Mouse (Mus musculus) C3H10T1/2 (cell line): Measurements from ENCODE around the gene Wnt6. TPM values are rescaled to one million over a fixed set of nuclear protein-coding genes. Genes with fewer than 3 reads are reported as not detected.

Experiments used
- polyA plus RNA-seq, 2 experiments: library from polyadenylated mRNA; unstranded; fragments of >200 nt; fragmentation: generic; extraction: Trizol; gene quantifications; one replicate each; pipeline ENCODE4 v1.2.1; 2012; ENCODE audit warnings: missing spikeins in 2 of 2

Gene Wnt6
- polyA plus RNA-seq, result under 1 TPM in 1 of 2 experiments, not detected in 1; 0.33 TPM

GRCm38 (mm10) chr1:74771845-74771930 lies at the start of gene Wnt6:
TSS of gene Wnt6 (plus strand) at chr1:74771892.

GRCm38 (mm10) chr1:74748643-74749271 lies 22.9 kb upstream of the Wnt6 start, which contains the start of gene Prkag3:
TSS of gene Prkag3 (minus strand) at chr1:74749221.

GRCm38 (mm10) chr1:74791249-74791648 lies 19.6 kb downstream of the Wnt6 start, which contains the start of gene Wnt10a:
TSS of gene Wnt10a (plus strand) at chr1:74791516.

Other genes with a start within 250 kb of the Wnt6 start
- gene Plcd4, start 229.0 kb upstream of the Wnt6 start, polyA plus RNA-seq, result under 1 TPM; 0.18 to 0.83 TPM
- 1 to 10 TPM in 1 of 2 experiments, under 1 TPM in 1; 0.22 to 1.4 TPM for gene Usp37, start 227.6 kb upstream of the Wnt6 start, polyA plus RNA-seq
- gene Zfp142, start 183.6 kb upstream of the Wnt6 start, polyA plus RNA-seq, result 1 to 10 TPM; 1.3 to 6.7 TPM
- gene Bcs1l, start 183.6 kb upstream of the Wnt6 start, polyA plus RNA-seq, result 10 to 100 TPM; 15.6 TPM
- gene Rnf25, start 170.5 kb upstream of the Wnt6 start, polyA plus RNA-seq, result 10 to 100 TPM; 18.7 to 39.7 TPM
- 1 to 10 TPM; 1.5 to 5.7 TPM for gene Stk36, start 170.4 kb upstream of the Wnt6 start, polyA plus RNA-seq
- 1 to 10 TPM; 2.2 to 4.2 TPM for gene Ttll4, start 110.1 kb upstream of the Wnt6 start, polyA plus RNA-seq
- under 1 TPM in 1 of 2 experiments, not detected in 1; 0.02 TPM for gene Cyp27a1, start 58.3 kb upstream of the Wnt6 start, polyA plus RNA-seq
- gene Prkag3, start 22.7 kb upstream of the Wnt6 start, polyA plus RNA-seq, result under 1 TPM; 0.01 to 0.06 TPM
- gene Wnt10a, start 19.6 kb downstream of the Wnt6 start, polyA plus RNA-seq, result under 1 TPM in 1 of 2 experiments, not detected in 1; 0.01 TPM
- not detected for gene Cdk5r2, start 83.0 kb downstream of the Wnt6 start, polyA plus RNA-seq
- not detected for gene Fev, start 113.5 kb downstream of the Wnt6 start, polyA plus RNA-seq
- not detected for gene Cryba2, start 121.3 kb downstream of the Wnt6 start, polyA plus RNA-seq
- gene Cfap65, start 163.7 kb downstream of the Wnt6 start, polyA plus RNA-seq, result under 1 TPM in 1 of 2 experiments, not detected in 1; 0.01 TPM
- under 1 TPM; 0.02 to 0.12 TPM for gene Ihh, start 179.8 kb downstream of the Wnt6 start, polyA plus RNA-seq